ENCODE assay signal across 9 mouse cellular contexts in genomic region chr4:44260244-44260643, GRCm38 (mm10). TPM values are rescaled to one million over a fixed set of nuclear protein-coding genes. Genes with fewer than 3 reads are reported as not detected.
DNase-seq lines count a peak whose midpoint lies in the region; ATAC-seq and TF ChIP-seq lines count a peak whose summit lies in the region.
"Had no signal": no experiment of that assay in that cellular context is flagged by ENCODE, and none has a peak within 500 bp of the region (broad histone marks: within the 10 kb centered on the region; RNA-seq: fewer than 3 reads in every experiment).

No protein-coding gene starts in this region.

- H3K4me1 ChIP-seq in kidney, adult 2 months (ENCODE audit: control insufficient read depth, insufficient read depth, low read length), result no peaks in the 10 kb centered on the region
- no peaks in the 10 kb centered on the region for H3K4me1 ChIP-seq in kidney, embryonic 14.5 days (ENCODE audit: control insufficient read depth, insufficient read depth, low read length)
- no peaks in the 10 kb centered on the region for H3K4me1 ChIP-seq in lung, embryonic 16.5 days (replicated peaks; ENCODE audit: control insufficient read depth, insufficient read depth, low read length)
- H3K4me1 ChIP-seq: lung, embryonic 15.5 days had no signal

- 1% methylated on average over 10 of the region's 10 CpGs for WGBS in kidney, adult 2 months
- 3% methylated on average over 10 of the region's 10 CpGs for WGBS in kidney, embryonic 14.5 days
- WGBS in lung, embryonic 16.5 days, result 1% methylated on average over 10 of the region's 10 CpGs

- TF ChIP-seq CTCF in kidney, adult 2 months (conservative IDR thresholded peaks at IDR 0.05; ENCODE audit: insufficient read depth, insufficient read length, low read depth, low read length), result no peak

- H3K4me2 ChIP-seq in kidney, embryonic 14.5 days (replicated peaks; ENCODE audit: low read depth, low read length), result no peak overlapping the region
- no peak overlapping the region for H3K4me2 ChIP-seq in lung, embryonic 16.5 days (ENCODE audit: low read depth, low read length)
- H3K4me2 ChIP-seq: lung, embryonic 15.5 days had no signal

- peak; percentile 32 for DNase-seq in kidney, adult 2 months
- peak; percentile 40 for DNase-seq in T-cell, adult 2 months (ENCODE audit: low spot score)
- peak; percentile 66 for DNase-seq in thymus, postnatal 14 days
- no peak for DNase-seq in cerebellum, adult 8-10 months
- no peak for DNase-seq in left cerebral cortex, postnatal 25 days (ENCODE audit: low spot score in 2 of 2)

- no peak for ATAC-seq in kidney, embryonic 14.5 days (ENCODE audit: low FRiP score, low TSS enrichment)
- ATAC-seq in granulocyte monocyte progenitor cell, adult 5-6 weeks (replicated peaks; ENCODE audit: poor library complexity, severe bottlenecking), result peak; percentile 62
- ATAC-seq in lung, embryonic 16.5 days (ENCODE audit: low read depth), result peak; percentile 34; the same call in 1 of the 2 replicates

- no peaks in the 10 kb centered on the region for H3K36me3 ChIP-seq in kidney, adult 2 months (ENCODE audit: control insufficient read depth, insufficient read depth, low read length)
- no peaks in the 10 kb centered on the region for H3K36me3 ChIP-seq in kidney, embryonic 14.5 days (ENCODE audit: control insufficient read depth, insufficient read depth, low read length)
- no peaks in the 10 kb centered on the region for H3K36me3 ChIP-seq in lung, embryonic 16.5 days (ENCODE audit: control insufficient read depth, insufficient read depth, low read length)
- H3K36me3 ChIP-seq: lung, embryonic 15.5 days had no signal

- H3K4me3 ChIP-seq in kidney, adult 2 months (ENCODE audit: insufficient read depth, low read depth, low read length), result no peak overlapping the region
- H3K4me3 ChIP-seq in kidney, embryonic 14.5 days (ENCODE audit: low read length), result no peak overlapping the region
- no peak overlapping the region for H3K4me3 ChIP-seq in lung, embryonic 16.5 days (ENCODE audit: low read length)
- H3K4me3 ChIP-seq: lung, embryonic 15.5 days had no signal

- H3K9me3 ChIP-seq in kidney, embryonic 14.5 days (ENCODE audit: control insufficient read depth, low read length), result no peaks in the 10 kb centered on the region
- H3K9me3 ChIP-seq in lung, embryonic 16.5 days (ENCODE audit: control insufficient read depth, low read length), result no peaks in the 10 kb centered on the region
- H3K9me3 ChIP-seq: lung, embryonic 15.5 days had no signal

- TF ChIP-seq POLR2A in kidney, adult 2 months (IDR thresholded peaks at IDR 0.05; ENCODE audit: low read depth, low read length), result no peak

- intact Hi-C loops in left cerebral cortex, postnatal 25 days (cut with DNase I), result no loop called here

- no peaks in the 10 kb centered on the region for H3K27me3 ChIP-seq in kidney, adult 2 months (replicated peaks; ENCODE audit: control insufficient read depth, insufficient read depth, low read length)
- no peaks in the 10 kb centered on the region for H3K27me3 ChIP-seq in kidney, embryonic 14.5 days (ENCODE audit: control insufficient read depth, insufficient read depth, low read length)
- H3K27me3 ChIP-seq in lung, embryonic 16.5 days (ENCODE audit: control insufficient read depth, insufficient read depth, low read depth, low read length), result no peaks in the 10 kb centered on the region
- H3K27me3 ChIP-seq: lung, embryonic 15.5 days had no signal

- H3K9ac ChIP-seq in kidney, embryonic 14.5 days (ENCODE audit: low read depth, low read length), result no peak overlapping the region
- H3K9ac ChIP-seq in lung, embryonic 16.5 days (ENCODE audit: low read length), result no peak overlapping the region
- H3K9ac ChIP-seq: lung, embryonic 15.5 days had no signal

- no peak overlapping the region for H3K27ac ChIP-seq in kidney, adult 2 months (ENCODE audit: insufficient read depth, low read depth, low read length)
- no peak overlapping the region for H3K27ac ChIP-seq in kidney, embryonic 14.5 days (ENCODE audit: low read depth, low read length)
- no peak overlapping the region for H3K27ac ChIP-seq in lung, embryonic 16.5 days (ENCODE audit: low read length)
- H3K27ac ChIP-seq: lung, embryonic 15.5 days had no signal

RNA-seq across cellular contexts. Expression of gene Rnf38, which starts 26.7 kb away (rescaled TPM):
- polyA plus RNA-seq in kidney, adult 2 months (2012; rRNA removed), result 69.9 and 72.6 TPM in 2 replicates
- 25.8 and 41.0 TPM in 2 replicates for polyA plus RNA-seq in kidney, embryonic 14.5 days (2014; fragmentation: Nextera tagmentation; extraction: Ambion mirVana)
- total RNA-seq in granulocyte monocyte progenitor cell, adult 5-6 weeks (2014; fragmentation: Nextera tagmentation), result 98.2 and 118 TPM in 2 replicates
- 38.6 and 50.6 TPM in 2 replicates for total RNA-seq in granulocyte monocyte progenitor cell, adult 5-6 weeks (2017)
- polyA plus RNA-seq in lung, embryonic 16.5 days (2015; fragmentation: Nextera tagmentation; extraction: Ambion mirVana), result 20.3 and 22.1 TPM in 2 replicates
- total RNA-seq in left cerebral cortex, postnatal 25 days (2021), result 10 to 100 TPM; 60.7 to 68.6 TPM

RNA-seq across cellular contexts. Expression of gene Melk, which starts 40.4 kb away (rescaled TPM):
- polyA plus RNA-seq in kidney, adult 2 months (2012; rRNA removed), result 0.15 and 0.39 TPM in 2 replicates
- 41.6 and 52.6 TPM in 2 replicates for polyA plus RNA-seq in kidney, embryonic 14.5 days (2014; fragmentation: Nextera tagmentation; extraction: Ambion mirVana)
- total RNA-seq in granulocyte monocyte progenitor cell, adult 5-6 weeks (2014; fragmentation: Nextera tagmentation), result 9.3 and 12.3 TPM in 2 replicates
- 25.0 and 31.4 TPM in 2 replicates for total RNA-seq in granulocyte monocyte progenitor cell, adult 5-6 weeks (2017)
- polyA plus RNA-seq in lung, embryonic 16.5 days (2015; fragmentation: Nextera tagmentation; extraction: Ambion mirVana), result 52.9 and 54.9 TPM in 2 replicates
- under 1 TPM; 0.46 to 0.69 TPM for total RNA-seq in left cerebral cortex, postnatal 25 days (2021)

Comparison
In these comparisons a context has a peak if more than half of its experiments do, and no peak if none do; other contexts are left out.
1. RNA of gene Melk, which starts 40.4 kb away (polyA plus RNA-seq): 52.9 to 54.9 TPM in lung, embryonic 16.5 days and 41.6 to 52.6 TPM in kidney, embryonic 14.5 days; 0.15 to 0.39 TPM in kidney, adult 2 months; every median in the first group is over 10 times any median in the second.
2. DNase-seq: peak in kidney, adult 2 months (single experiment), T-cell, adult 2 months (single experiment) and thymus, postnatal 14 days (single experiment); none in cerebellum, adult 8-10 months (single experiment) and left cerebral cortex, postnatal 25 days (0 of 2).